Mouse (Mus musculus) cerebral cortex, adult 2 months (tissue): ENCODE data around the gene Zfp575.

Source experiments
- WGBS: fragments of 180-500 bp; shearing (Covaris S2); methylation state at CpG from one replicate; pipeline ENCODE4 v1.1.7; 2018; 5-methylcytosine and 5-hydroxymethylcytosine counted together

Gene Zfp575

GRCm38 (mm10) chr7:24605561-24605960 is 18.1 kb upstream of the Zfp575 start:
- WGBS = 55% methylated on average over 7 of the region's 7 CpGs

- WGBS = 3% methylated on average over 13 of the region's 13 CpGs
Observed at GRCm38 (mm10) chr7:24600941-24601597, 13.6 kb upstream of the Zfp575 start.

GRCm38 (mm10) chr7:24599211-24600067 is 12.0 kb upstream of the Zfp575 start:
- 85% methylated on average over 15 of the region's 15 CpGs for WGBS

DNA sequence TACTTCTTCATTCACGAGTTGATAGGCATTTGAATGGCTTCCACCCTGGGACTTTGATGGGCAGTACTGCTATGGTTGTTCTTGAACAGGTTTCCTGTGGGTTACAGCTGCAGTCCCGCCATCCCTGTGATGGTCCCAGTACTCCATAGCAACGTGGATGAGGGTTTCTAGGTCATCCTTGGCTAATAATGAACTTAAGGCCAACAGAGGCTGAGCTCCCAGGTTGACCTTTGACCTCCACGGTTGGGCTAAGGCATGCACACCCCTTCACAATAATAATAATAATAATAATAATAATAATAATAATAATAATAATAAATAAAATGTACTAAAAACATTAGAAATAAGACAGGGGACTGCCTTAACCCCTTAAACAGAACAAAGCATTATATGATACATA is 10.7 kb upstream of the Zfp575 start:
- WGBS = 85% methylated on average over 4 of the region's 4 CpGs

GRCm38 (mm10) chr7:24595464-24595863 is 8.0 kb upstream of the Zfp575 start:
- 84% methylated on average over 2 of the region's 2 CpGs for WGBS

- 17% methylated on average over 13 of the region's 13 CpGs for WGBS
Observed at GRCm38 (mm10) chr7:24594309-24594803, 6.9 kb upstream of the Zfp575 start.

DNA sequence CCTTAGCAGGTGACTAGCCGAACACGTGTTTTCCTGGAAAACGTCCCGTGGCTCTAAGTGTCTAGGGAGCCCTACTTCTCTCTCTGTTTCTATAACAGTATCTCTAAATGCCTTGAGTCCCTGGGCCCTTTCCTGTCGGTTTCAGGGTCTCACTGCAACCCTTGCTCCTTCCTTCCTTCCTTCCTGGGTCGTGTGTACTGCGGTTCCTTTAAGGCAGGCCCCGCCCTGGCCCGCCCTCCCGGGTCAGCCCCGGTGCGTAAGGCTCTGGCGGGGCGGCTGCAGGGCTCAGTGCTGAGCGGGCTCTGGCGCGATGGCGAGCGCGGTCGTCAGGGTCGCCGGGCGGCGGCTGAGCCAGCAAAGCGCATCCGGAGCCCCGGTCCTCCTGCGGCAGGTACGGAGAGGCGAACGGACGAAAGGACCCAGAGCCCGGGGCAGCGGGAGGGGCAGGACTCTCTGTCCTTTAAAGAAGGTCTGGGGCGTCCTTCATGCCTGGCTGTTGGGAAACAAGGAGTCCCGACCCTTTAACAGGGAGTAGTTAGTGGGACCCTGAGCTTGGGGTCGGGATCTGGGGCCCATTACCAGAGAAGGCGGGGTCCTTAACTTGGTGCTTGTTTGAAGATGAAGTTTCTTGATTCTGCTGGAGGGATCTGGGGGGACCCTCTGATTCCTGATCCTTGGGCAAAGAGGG is 6.3 kb upstream of the Zfp575 start:
- WGBS = 1% methylated on average over 39 of the region's 39 CpGs

DNA sequence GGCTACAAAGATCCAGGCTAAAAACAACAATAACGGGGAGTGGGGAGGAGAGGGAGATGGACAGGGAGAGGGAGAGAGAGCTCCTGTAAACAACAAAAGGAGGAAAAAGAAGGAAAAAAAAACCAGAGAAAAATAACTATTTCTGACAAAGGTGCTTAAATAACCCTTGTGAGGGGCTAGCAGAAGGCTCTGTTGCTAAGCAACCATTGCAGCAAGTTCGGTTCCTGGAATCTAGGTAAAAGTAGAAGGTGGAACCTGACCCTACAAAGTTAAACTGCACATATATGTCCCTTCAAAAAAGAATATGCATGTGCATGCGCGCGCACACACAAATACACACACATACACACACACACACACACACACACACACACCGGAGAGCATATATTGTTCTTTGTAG is 5.3 kb upstream of the Zfp575 start:
- 67% methylated on average over 6 of the region's 6 CpGs for WGBS

- WGBS = 42% methylated on average over 4 of the region's 4 CpGs
Observed at GRCm38 (mm10) chr7:24592163-24592562, 4.7 kb upstream of the Zfp575 start.

- 83% methylated on average over 5 of the region's 5 CpGs for WGBS
Observed at GRCm38 (mm10) chr7:24591735-24592134, 4.3 kb upstream of the Zfp575 start.

DNA sequence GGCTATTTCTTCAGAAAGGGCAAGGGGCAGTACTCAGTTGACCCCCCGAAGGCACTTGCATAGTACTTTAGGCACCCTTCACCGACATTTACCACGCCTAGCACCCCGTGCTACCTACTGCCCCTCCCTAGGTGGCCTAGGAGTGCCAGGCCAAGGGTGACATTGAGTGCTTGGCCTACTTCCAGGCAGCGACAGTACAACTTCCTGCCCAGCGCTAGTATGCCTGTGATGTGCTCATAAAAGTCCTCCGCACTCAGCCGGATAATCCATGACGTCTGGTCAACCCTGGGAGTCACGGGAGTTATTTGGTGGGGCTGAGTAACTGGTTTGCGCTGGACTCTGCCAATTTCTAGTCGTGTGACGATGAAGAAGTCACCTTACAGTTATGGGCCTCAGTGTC is 895 bp upstream of the Zfp575 start:
- WGBS = 81% methylated on average over 13 of the region's 13 CpGs

DNA sequence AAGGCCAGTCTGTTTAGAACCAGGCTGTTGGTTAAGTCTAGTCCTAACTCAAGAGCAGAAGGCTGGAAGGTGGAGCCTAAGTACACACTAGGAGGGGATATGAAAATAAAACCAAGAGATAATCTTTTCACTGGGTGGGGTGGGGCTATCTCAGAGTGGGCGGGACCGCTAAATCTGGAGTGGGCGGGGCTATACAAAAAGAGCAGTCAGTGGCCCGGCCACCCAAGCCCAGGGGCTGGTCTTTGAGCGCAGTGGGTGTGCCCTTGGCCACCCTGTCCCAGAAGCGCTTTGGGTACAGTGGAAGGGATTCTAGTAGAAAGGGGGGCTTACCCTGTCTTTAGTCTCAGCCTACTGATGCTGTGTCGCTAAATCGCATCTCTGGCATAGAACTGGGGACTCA is 613 bp downstream of the Zfp575 start:
- WGBS = 7% methylated on average over 8 of the region's 8 CpGs

DNA sequence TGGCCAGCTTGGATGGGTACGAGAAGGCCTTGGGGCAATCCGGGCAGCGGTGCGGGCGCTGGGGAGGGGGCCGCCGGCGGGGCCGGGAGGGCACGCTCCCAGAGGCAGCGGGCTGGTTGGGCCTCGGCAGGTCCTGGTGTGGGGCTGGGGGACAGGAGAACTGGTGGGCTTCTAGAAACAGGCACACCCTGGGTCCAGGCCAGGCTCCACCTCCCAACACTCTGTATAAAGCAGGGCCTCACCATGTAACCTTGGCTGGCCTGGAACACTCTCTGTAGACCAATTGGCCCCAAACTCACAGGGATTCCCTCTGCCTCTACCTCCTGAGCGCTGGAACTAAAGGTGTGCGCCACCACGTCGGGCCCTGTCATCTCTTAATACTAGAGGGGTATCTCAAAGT is 1.4 kb downstream of the Zfp575 start:
- 59% methylated on average over 16 of the region's 16 CpGs for whole genome bisulfite sequencing

DNA sequence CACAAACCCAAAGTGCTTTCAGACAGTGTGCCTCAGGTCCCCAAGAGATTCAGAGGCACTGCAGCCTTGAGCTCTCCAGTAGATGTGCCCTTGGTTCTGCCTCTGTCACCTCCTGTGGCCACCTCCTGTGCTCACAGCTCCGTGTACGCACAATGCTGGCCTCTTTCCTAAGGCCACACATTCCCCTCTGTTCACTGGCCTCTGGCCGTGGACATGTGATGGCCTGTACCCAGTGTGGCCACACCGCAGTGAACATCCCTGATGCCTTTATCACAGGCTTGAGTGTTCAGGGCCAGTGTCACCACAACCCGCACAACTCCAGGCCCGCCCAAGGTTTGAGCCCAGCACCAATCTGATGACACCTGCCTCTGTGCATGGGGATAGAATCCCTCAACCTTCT is 2.6 kb downstream of the Zfp575 start:
- whole genome bisulfite sequencing = 88% methylated on average over 6 of the region's 6 CpGs

DNA sequence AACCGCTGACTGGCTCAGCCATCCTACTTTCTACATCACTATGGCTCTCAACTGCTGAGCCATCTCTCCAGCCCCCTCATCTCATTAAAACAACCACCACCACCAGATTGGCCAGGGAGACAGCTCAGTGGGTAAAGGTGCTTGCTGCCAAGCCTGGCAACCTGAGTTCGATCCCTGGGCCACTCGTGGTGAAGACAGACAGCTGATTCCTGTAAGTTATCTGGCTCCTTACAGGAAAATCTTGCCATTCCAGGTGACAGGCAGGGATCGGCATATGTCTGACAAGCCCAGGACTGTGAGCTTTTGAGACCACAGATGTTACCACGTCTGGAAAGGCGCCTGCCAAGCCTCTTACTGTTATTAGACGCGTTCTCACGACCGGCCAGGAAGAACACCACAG is 9.6 kb downstream of the Zfp575 start:
- 94% methylated on average over 10 of the region's 10 CpGs for WGBS

DNA sequence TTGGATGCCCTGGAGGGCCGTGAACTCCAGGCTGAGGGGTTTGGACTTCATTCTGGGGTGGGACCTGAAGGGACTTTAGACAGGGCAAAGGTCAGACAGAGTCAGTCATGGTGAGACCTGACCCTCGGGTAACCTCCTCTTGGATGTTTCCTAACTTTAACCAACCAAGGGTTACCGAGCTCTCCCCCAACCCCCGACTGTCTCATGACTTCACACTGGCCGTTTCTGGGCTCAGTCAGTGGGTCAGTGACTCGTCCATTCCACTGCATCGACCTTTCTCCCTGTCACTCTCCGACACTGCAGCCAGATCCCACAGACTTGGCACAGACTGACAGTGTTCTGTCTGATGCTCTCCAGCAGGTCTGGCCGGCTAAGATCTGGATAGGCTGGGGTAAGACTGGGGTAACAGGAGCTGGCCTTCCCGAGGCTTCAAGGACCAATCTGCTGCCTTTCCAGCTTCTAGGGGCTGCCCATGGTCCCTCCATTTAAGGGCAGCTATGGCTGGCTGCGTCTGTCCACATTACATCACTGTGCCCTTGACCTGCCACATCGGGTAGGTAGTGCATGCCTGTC is 13.1 kb downstream of the Zfp575 start:
- 66% methylated on average over 12 of the region's 12 CpGs for WGBS

DNA sequence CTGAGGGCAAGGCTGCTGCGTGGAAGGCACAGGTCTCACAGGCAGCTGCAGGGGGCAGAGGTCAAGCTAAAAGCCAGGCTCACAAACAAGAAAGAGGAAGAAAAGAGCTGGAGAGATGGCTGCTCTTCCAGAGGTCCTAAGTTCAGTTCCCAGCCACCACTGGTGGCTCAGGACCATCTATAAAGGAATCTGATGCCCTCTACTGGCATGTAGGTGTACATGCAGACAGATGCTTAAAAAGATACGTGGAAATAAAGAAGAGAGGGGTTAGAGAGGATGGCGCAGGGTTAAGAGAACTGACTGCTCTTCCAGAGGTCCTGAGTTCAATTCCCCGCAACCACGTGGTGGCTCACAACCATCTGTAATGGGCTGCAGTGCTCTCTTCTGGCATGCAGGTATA is 15.0 kb downstream of the Zfp575 start:
- 64% methylated on average over 5 of the region's 5 CpGs for WGBS

DNA sequence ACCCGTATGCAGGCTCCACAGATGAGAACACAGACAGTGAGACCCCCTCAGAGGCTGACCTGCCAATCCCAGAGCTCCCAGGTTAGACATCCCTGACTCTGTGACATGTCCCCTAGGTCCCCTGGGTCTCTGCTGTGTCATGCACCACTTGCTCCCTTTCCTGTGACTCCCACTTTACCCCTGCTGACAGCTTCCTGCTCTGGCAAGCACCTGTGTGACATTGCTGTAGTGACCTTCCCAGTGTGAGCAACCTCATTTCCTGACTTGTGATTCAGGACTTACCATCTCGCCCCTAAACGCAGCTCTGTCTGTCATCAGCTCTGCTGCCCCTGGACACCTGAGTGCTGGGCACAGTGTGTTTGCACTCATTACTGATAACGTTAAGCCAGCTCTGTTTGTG is 16.4 kb downstream of the Zfp575 start:
- WGBS = 89% methylated on average over 4 of the region's 4 CpGs

DNA sequence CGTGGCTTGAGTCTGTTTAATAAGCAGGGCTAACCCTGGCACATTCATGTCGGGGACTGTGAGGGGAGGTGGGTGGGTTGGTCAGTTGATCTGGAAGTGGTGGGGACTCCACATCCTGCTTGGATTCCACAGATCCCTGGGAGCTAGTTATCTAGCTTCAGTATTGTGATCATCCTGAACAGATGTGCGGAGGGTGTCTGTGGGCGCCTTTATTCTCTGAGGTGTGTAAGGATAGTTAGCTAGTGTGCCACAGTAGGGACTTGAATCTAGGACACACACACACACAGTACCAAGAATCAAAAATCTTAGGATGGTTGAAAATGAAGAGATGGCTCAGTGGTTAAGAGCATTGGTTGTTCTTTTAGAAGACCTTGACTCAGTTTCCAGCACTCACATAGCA is 18.9 kb downstream of the Zfp575 start:
- WGBS = 69% methylated on average over 4 of the region's 4 CpGs

DNA sequence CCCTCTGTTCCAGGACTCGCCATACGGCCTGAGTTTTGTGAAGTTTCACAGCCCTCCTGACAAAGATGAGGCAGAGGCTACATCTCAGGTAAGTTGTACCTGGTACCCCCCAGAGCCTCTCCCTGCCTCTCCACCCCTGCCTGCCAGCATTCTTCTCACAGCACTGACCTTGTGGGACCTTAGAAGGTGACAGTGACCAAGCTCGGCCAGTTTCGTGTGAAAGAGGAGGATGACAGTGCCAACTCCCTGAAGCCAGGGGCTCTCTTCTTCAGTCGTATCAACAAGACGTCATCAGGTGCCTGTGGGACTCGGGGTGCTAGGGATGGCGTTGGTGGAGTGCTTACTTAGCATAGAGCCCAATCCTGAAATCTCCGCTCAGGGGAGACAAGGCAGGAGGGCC is 21.2 kb downstream of the Zfp575 start:
- 96% methylated on average over 9 of the region's 9 CpGs for WGBS

DNA sequence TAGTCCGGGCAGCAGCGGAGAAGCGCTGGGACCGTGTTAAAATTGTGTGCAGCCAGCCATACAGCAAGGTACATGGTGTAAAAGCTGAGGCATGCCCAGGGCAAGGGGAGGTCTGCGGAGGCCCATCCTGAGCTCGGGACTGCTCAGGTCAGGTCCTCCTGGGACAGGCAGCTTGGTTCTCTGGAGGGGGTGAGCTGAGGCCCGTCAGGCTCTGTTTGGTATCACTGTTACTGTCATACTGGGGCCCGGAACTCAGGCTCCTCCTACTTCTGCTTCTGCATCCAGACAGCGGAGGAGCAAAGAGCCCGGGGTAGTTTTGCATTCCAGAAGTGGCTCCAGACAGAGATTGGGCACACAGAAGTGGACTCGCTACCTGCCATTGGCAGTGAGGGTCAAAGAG is 21.8 kb downstream of the Zfp575 start:
- WGBS = 92% methylated on average over 11 of the region's 11 CpGs

- WGBS = 65% methylated on average over 6 of the region's 6 CpGs
Observed at GRCm38 (mm10) chr7:24564607-24565265, 22.7 kb downstream of the Zfp575 start.
